Mouse (Mus musculus): ENCODE data around the gene Bcas3. TPM values are rescaled to one million over a fixed set of nuclear protein-coding genes. Genes with fewer than 3 reads are reported as not detected.
A peak's percentile ranks its signal among the peaks of the same experiment; 100 is the strongest.

Bcas3 gene
- 10 to 100 TPM; 31.7 to 46.6 TPM for polyA plus RNA-seq (2017; shearing (Covaris generic))

GRCm38 (mm10) chr11:85352539-85353380 is at the start of gene Bcas3:
Bcas3 (plus strand) TSS chr11:85353167.
- peak; percentile 97 for ATAC-seq

- ATAC-seq, result no peak
Measured at GRCm38 (mm10) chr11:85306577-85307260, 46.2 kb upstream of the Bcas3 start.

- ATAC-seq, result no peak
Measured at GRCm38 (mm10) chr11:85308799-85309198, 44.2 kb upstream of the Bcas3 start.

GRCm38 (mm10) chr11:85310407-85310712 is 42.6 kb upstream of the Bcas3 start:
- no peak for ATAC-seq

GRCm38 (mm10) chr11:85310713-85311574 is 42.0 kb upstream of the Bcas3 start, which contains the start of gene Ppm1d:
Ppm1d (plus strand) TSS chr11:85311244.
- peak; percentile 88 for ATAC-seq

- peak; percentile 24 for ATAC-seq
Measured at GRCm38 (mm10) chr11:85311645-85312490, 41.1 kb upstream of the Bcas3 start.

GRCm38 (mm10) chr11:85312818-85313217 is 40.1 kb upstream of the Bcas3 start:
- no peak for ATAC-seq

- no peak for ATAC-seq
Measured at GRCm38 (mm10) chr11:85313361-85313760, 39.6 kb upstream of the Bcas3 start.

- peak; percentile 71 for ATAC-seq
Measured at GRCm38 (mm10) chr11:85323567-85324330, 29.2 kb upstream of the Bcas3 start.

GRCm38 (mm10) chr11:85328717-85329116 is 24.2 kb upstream of the Bcas3 start:
- ATAC-seq, result no peak

GRCm38 (mm10) chr11:85329167-85329894 is 23.6 kb upstream of the Bcas3 start:
- ATAC-seq, result no peak

GRCm38 (mm10) chr11:85334778-85335177 is 18.2 kb upstream of the Bcas3 start:
- ATAC-seq, result no peak

- no peak for ATAC-seq
Measured at GRCm38 (mm10) chr11:85339173-85339831, 13.7 kb upstream of the Bcas3 start.

GRCm38 (mm10) chr11:85340070-85340616 is 12.8 kb upstream of the Bcas3 start:
- ATAC-seq, result no peak

GRCm38 (mm10) chr11:85353819-85354218 is 852 bp downstream of the Bcas3 start:
- ATAC-seq, result no peak

- no peak for ATAC-seq
Measured at GRCm38 (mm10) chr11:85359641-85360040, 6.7 kb downstream of the Bcas3 start.

- ATAC-seq, result no peak
Measured at GRCm38 (mm10) chr11:85361621-85362020, 8.7 kb downstream of the Bcas3 start.

- no peak for ATAC-seq
Measured at GRCm38 (mm10) chr11:85366168-85366567, 13.2 kb downstream of the Bcas3 start.

- ATAC-seq, result no peak
Measured at GRCm38 (mm10) chr11:85367823-85368222, 14.9 kb downstream of the Bcas3 start.

GRCm38 (mm10) chr11:85379091-85379490 is 26.1 kb downstream of the Bcas3 start:
- ATAC-seq, result no peak
